Mouse (Mus musculus) MEL (cell line): ENCODE data around the gene Dpp4. TPM values are rescaled to one million over a fixed set of nuclear protein-coding genes. Genes with fewer than 3 reads are reported as not detected.

Experiments
- DNase-seq: peaks from one replicate; pipeline ENCODE4 v3.0.0; 2011; ENCODE audit warnings: low read depth, low spot score
- H3K27ac ChIP-seq: 2 replicates; pipeline ENCODE4 v1.5.1; 2012; ENCODE audit warnings: low read depth, mild to moderate bottlenecking, control low read depth, low read length, moderate library complexity; ENCODE audit not compliant: control insufficient read depth
- H3K27me3 ChIP-seq, 2 experiments: fragments of 150-350 bp in 1 of 2; sonication (generic) in 1 of 2; 2 replicates each; pipeline ENCODE4 v1.6.1; 2012; ENCODE audit warnings: low read length in 2 of 2, mild to moderate bottlenecking in 2 of 2, improper control_type of control experiment in 1 of 2, moderate library complexity in 1 of 2; ENCODE audit not compliant: insufficient read depth in 2 of 2, control insufficient read depth in 1 of 2
- H3K36me3 ChIP-seq, 2 experiments: 2 replicates each; pipeline ENCODE4 v1.6.1; 2012 to 2014; ENCODE audit warnings: low read length in 2 of 2, improper control_type of control experiment in 1 of 2, inconsistent platforms in 1 of 2, mild to moderate bottlenecking in 1 of 2; ENCODE audit not compliant: insufficient read depth in 2 of 2, control insufficient read depth in 1 of 2
- H3K4me1 ChIP-seq, 2 experiments: fragments of 150-350 bp in 1 of 2; sonication (generic) in 1 of 2; 2 replicates each; pipeline ENCODE4 v1.6.1; 2012; ENCODE audit warnings: low read length in 2 of 2, improper control_type of control experiment in 1 of 2, mild to moderate bottlenecking in 1 of 2; ENCODE audit not compliant: insufficient read depth in 2 of 2, control insufficient read depth in 1 of 2
- H3K4me3 ChIP-seq, 2 experiments: fragments of 150-350 bp in 1 of 2; sonication (generic) in 1 of 2; 2 replicates each; pipeline ENCODE4 v1.5.1; 2012; ENCODE audit warnings: low read depth in 2 of 2, low read length in 2 of 2, mild to moderate bottlenecking in 2 of 2, moderate library complexity in 2 of 2, control low read depth in 1 of 2, improper control_type of control experiment in 1 of 2; ENCODE audit not compliant: control insufficient read depth in 1 of 2, insufficient read depth in 1 of 2
- H3K79me2 ChIP-seq: 2 replicates; pipeline ENCODE4 v1.6.1; 2012; ENCODE audit warnings: mild to moderate bottlenecking, low read length, moderate library complexity; ENCODE audit not compliant: control insufficient read depth, poor library complexity, insufficient read depth
- H3K9ac ChIP-seq: 2 replicates; pipeline ENCODE4 v1.6.1; 2012; ENCODE audit warnings: low read depth, mild to moderate bottlenecking, control low read depth, low read length, moderate library complexity; ENCODE audit not compliant: control insufficient read depth, poor library complexity, severe bottlenecking
- H3K9me3 ChIP-seq: fragments of 150-350 bp; sonication (generic); replicated peaks from 2 replicates; pipeline ENCODE4 v1.6.1; 2012; ENCODE audit warnings: mild to moderate bottlenecking, low read length, improper control_type of control experiment, moderate library complexity; ENCODE audit not compliant: insufficient read depth
- BHLHE40 ChIP-seq: IDR thresholded peaks from 2 replicates; pipeline ENCODE4 v1.6.1; 2012; ENCODE audit warnings: low read depth, mild to moderate bottlenecking, inconsistent platforms, low read length, improper control_type of control experiment, borderline replicate concordance
- EP300 ChIP-seq, 2 experiments: IDR thresholded peaks; 2 replicates each; pipeline ENCODE4 v1.6.1; 2011; ENCODE audit warnings: improper control_type of control experiment in 2 of 2, low read length in 2 of 2, low read depth in 1 of 2, mild to moderate bottlenecking in 1 of 2
- ETS1 ChIP-seq: IDR thresholded peaks from 2 replicates; pipeline ENCODE4 v1.6.1; 2012; ENCODE audit warnings: low read depth, mild to moderate bottlenecking, inconsistent platforms, low read length, improper control_type of control experiment, moderate library complexity
- GABPA ChIP-seq: IDR thresholded peaks from 2 replicates; pipeline ENCODE4 v1.6.1; 2012; ENCODE audit warnings: low read depth, mild to moderate bottlenecking, inconsistent platforms, low read length, improper control_type of control experiment, moderate library complexity
- GATA1 ChIP-seq: IDR thresholded peaks from 2 replicates; pipeline ENCODE4 v1.6.1; 2011; ENCODE audit warnings: low read depth, low read length, improper control_type of control experiment
- HCFC1 ChIP-seq: IDR thresholded peaks from 2 replicates; pipeline ENCODE4 v1.6.1; 2012; ENCODE audit warnings: low read depth, mild to moderate bottlenecking, inconsistent platforms, low read length, improper control_type of control experiment, moderate library complexity
- MAX ChIP-seq: IDR thresholded peaks from 2 replicates; pipeline ENCODE4 v1.6.1; 2011; ENCODE audit warnings: low read length, improper control_type of control experiment
- MEF2A ChIP-seq: IDR thresholded peaks from 2 replicates; pipeline ENCODE4 v1.6.1; 2014; ENCODE audit warnings: low read depth, mild to moderate bottlenecking, inconsistent platforms, low read length, improper control_type of control experiment; ENCODE audit not compliant: poor library complexity, insufficient replicate concordance, severe bottlenecking; ENCODE audit errors: extremely low read depth
- MXI1 ChIP-seq: IDR thresholded peaks from 2 replicates; pipeline ENCODE4 v1.6.1; 2011; ENCODE audit warnings: mild to moderate bottlenecking, low read depth, low read length, improper control_type of control experiment
- MYB ChIP-seq: IDR thresholded peaks from 2 replicates; pipeline ENCODE4 v1.6.1; 2011; ENCODE audit warnings: mild to moderate bottlenecking, low read depth, low read length, improper control_type of control experiment
- MYC ChIP-seq: IDR thresholded peaks from 2 replicates; pipeline ENCODE4 v1.6.1; 2011; ENCODE audit warnings: low read depth, mild to moderate bottlenecking, low read length, improper control_type of control experiment, moderate library complexity
- NELFE ChIP-seq: IDR thresholded peaks from 2 replicates; pipeline ENCODE4 v1.6.1; 2011; ENCODE audit warnings: low read depth, low read length, improper control_type of control experiment
- NRF1 ChIP-seq: IDR thresholded peaks from 2 replicates; pipeline ENCODE4 v1.6.1; 2014; ENCODE audit warnings: low read depth, mild to moderate bottlenecking, inconsistent platforms, low read length, improper control_type of control experiment, moderate library complexity; ENCODE audit not compliant: poor library complexity, insufficient read depth, severe bottlenecking
- POLR2A ChIP-seq, 2 experiments: IDR thresholded peaks; 2 replicates each; pipeline ENCODE4 v1.6.1; 2011 to 2012; ENCODE audit warnings: low read length in 2 of 2, mild to moderate bottlenecking in 2 of 2, control low read depth in 1 of 2, improper control_type of control experiment in 1 of 2, low read depth in 1 of 2, moderate library complexity in 1 of 2; ENCODE audit not compliant: control insufficient read depth in 1 of 2, insufficient read depth in 1 of 2, poor library complexity in 1 of 2
- RCOR1 ChIP-seq: IDR thresholded peaks from 2 replicates; pipeline ENCODE4 v1.6.1; 2012; ENCODE audit warnings: low read depth, mild to moderate bottlenecking, inconsistent platforms, low read length, improper control_type of control experiment
- SIN3A ChIP-seq: IDR thresholded peaks from 2 replicates; pipeline ENCODE4 v1.6.1; 2012; ENCODE audit warnings: low read length, improper control_type of control experiment, inconsistent platforms
- SMC3 ChIP-seq: IDR thresholded peaks from 2 replicates; pipeline ENCODE4 v1.6.1; 2011; ENCODE audit warnings: low read depth, low read length, improper control_type of control experiment
- TAL1 ChIP-seq: IDR thresholded peaks from 2 replicates; pipeline ENCODE4 v1.6.1; 2012; ENCODE audit warnings: mild to moderate bottlenecking, inconsistent platforms, low read length, moderate library complexity, mixed read lengths
- TBP ChIP-seq: IDR thresholded peaks from 2 replicates; pipeline ENCODE4 v1.8.0; 2011; ENCODE audit warnings: low read depth, low read length, improper control_type of control experiment
- TCF12 ChIP-seq: IDR thresholded peaks from 2 replicates; pipeline ENCODE4 v1.6.1; 2014; ENCODE audit warnings: low read depth, mild to moderate bottlenecking, inconsistent platforms, low read length, improper control_type of control experiment, moderate library complexity
- UBTF ChIP-seq: IDR thresholded peaks from 2 replicates; pipeline ENCODE4 v1.6.1; 2012; ENCODE audit warnings: low read depth, mild to moderate bottlenecking, inconsistent platforms, low read length, improper control_type of control experiment, moderate library complexity, borderline replicate concordance; ENCODE audit not compliant: insufficient read depth
- USF1 ChIP-seq: IDR thresholded peaks from 2 replicates; pipeline ENCODE4 v1.6.1; 2014; ENCODE audit warnings: low read depth, mild to moderate bottlenecking, inconsistent platforms, low read length, improper control_type of control experiment, moderate library complexity
- USF2 ChIP-seq, 2 experiments: IDR thresholded peaks; 2 replicates each; pipeline ENCODE4 v1.6.1; 2011 to 2012; ENCODE audit warnings: improper control_type of control experiment in 2 of 2, low read length in 2 of 2, borderline replicate concordance in 1 of 2, inconsistent platforms in 1 of 2, low read depth in 1 of 2, mild to moderate bottlenecking in 1 of 2; ENCODE audit not compliant: insufficient read depth in 1 of 2
- ZC3H11A ChIP-seq: IDR thresholded peaks from 2 replicates; pipeline ENCODE4 v1.6.1; 2012; ENCODE audit warnings: low read depth, mild to moderate bottlenecking, inconsistent platforms, low read length, improper control_type of control experiment
- ZNF384 ChIP-seq: IDR thresholded peaks from 2 replicates; pipeline ENCODE4 v1.6.1; 2012; ENCODE audit warnings: low read depth, mild to moderate bottlenecking, inconsistent platforms, low read length, improper control_type of control experiment
- polyA plus RNA-seq, 2 experiments: library from polyadenylated mRNA; stranded (reverse) in 1 of 2; unstranded in 1 of 2; fragments of >175 nt in 1 of 2; fragments of >200 nt in 1 of 2; gene quantifications; 2 replicates each; pipeline versions ENCODE4 v1.2.1 to v1.2.4; 2012; ENCODE audit warnings: low replicate concordance in 2 of 2, low read depth in 1 of 2; ENCODE audit not compliant: insufficient read length in 2 of 2, insufficient read depth in 1 of 2, missing spikeins in 1 of 2
- total RNA-seq: library from RNA; depleted of rRNA; stranded (reverse); fragments of 300-350 nt; gene quantifications from 2 replicates; pipeline ENCODE4 v1.2.3, GENCODE M21; 2012

The Dpp4 gene
- total and polyA plus RNA-seq, 3 experiments = 40.4 to 99.1 (median 64.1) TPM

DNA sequence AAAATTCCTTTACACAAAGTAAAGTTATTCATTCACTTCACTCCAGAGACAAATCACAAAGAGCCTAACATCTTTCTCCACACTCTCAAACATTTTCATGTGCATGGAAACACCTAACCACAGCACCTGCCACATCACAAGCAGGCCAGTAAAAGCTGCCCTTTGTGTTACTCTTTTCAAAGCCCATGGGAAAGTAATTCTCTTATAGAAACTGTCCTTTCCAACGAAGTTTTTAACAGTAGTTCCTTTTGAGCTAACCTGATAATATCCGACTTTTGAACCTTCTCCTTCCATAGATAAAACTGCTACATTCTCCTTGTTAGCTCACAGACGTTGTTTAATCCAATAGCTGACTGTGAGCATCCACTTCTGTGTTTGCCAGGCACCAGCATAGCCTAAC is 21.7 kb downstream of the Dpp4 start:
- Histone ChIP-seq H3K9ac (peak overlapping the region; percentile 72), H3K4me1 (peaks cover 34 to 48% of the 10 kb centered on the region in 2 experiments), H3K27ac (peak overlapping the region; percentile 100), H3K36me3 (peaks cover 10 to 69% of the 10 kb centered on the region in 2 experiments)
- peak; percentile 75 for DNase-seq
- TF ChIP-seq MYB = peak; percentile 93
- peak; percentile 76 for TF ChIP-seq TCF12
- TF ChIP-seq TAL1 = peak; percentile 57; the same call in 1 of the 2 replicates
- TF ChIP-seq MYC = 0 out of 2 replicates have a peak, but pooled peaks have one; percentile 52
- no peak for TF ChIP-seq SMC3
- peak; percentile 75 to 90 for TF ChIP-seq EP300 (IDR thresholded peaks at IDR 0.05; ENCODE audit: low read depth in 1 of 2, low read length in 2 of 2)
- no peak for TF ChIP-seq MEF2A
- no peak for TF ChIP-seq MAX
- no peak for TF ChIP-seq BHLHE40
- TF ChIP-seq ETS1 = peak; percentile 32; the same call in 1 of the 2 replicates
- TF ChIP-seq UBTF = no peak
- TF ChIP-seq GATA1 = peak; percentile 84
- TF ChIP-seq, all 39 proteins: peak for 7
- Histone ChIP-seq H3K79me2 (peaks cover 18% of the 10 kb centered on the region), H3K27me3 (no peaks in the 10 kb centered on the region), H3K4me3 (no peak overlapping the region), H3K9me3 (no peaks in the 10 kb centered on the region)

DNA sequence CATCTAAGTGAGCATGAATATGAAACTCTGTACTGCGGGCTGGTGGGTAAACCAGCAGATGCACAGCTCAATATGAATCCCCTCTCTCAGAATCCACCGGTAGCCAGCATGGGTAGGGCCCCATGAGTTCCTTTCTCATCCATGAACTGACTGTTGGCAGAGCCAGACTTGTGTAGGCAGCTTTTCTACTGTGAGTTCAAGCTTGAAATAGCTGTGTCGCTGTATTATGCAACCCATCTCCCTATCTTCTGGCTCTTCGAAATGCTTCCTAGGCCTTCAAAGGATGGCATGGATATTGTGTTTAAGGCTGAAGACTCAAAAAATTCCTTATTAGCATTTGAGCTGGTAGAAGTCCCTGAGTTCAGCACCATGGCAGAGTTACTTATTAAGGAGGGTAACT is 23.2 kb downstream of the Dpp4 start:
- peaks cover 26 to 35% of the 10 kb centered on the region in 2 experiments for H3K4me1 ChIP-seq
- H3K79me2 ChIP-seq = peaks cover 11% of the 10 kb centered on the region
- no peak overlapping the region for H3K4me3 ChIP-seq
- peaks cover 10 to 56% of the 10 kb centered on the region in 2 experiments for H3K36me3 ChIP-seq
- no peaks in the 10 kb centered on the region for H3K27me3 ChIP-seq
- no peak for DNase-seq
- H3K9ac ChIP-seq = peak overlapping the region; percentile 27; the same call in 1 of the 2 replicates
- no peaks in the 10 kb centered on the region for H3K9me3 ChIP-seq
- H3K27ac ChIP-seq = peak overlapping the region; percentile 96
- TF ChIP-seq MEF2A = no peak
- no peak for TF ChIP-seq NRF1
- TF ChIP-seq MAX = no peak
- TF ChIP-seq MYC = no peak
- no peak for TF ChIP-seq TAL1
- no peak for TF ChIP-seq HCFC1
- no peak for TF ChIP-seq RCOR1
- no peak for TF ChIP-seq TBP
- TF ChIP-seq ZC3H11A = no peak
- TF ChIP-seq GABPA = no peak
- no peak for TF ChIP-seq MXI1
- no peak for TF ChIP-seq POLR2A (IDR thresholded peaks at IDR 0.05; ENCODE audit: control insufficient read depth in 1 of 2, insufficient read depth in 1 of 2, low read depth in 1 of 2, low read length in 2 of 2, poor library complexity in 1 of 2)
- TF ChIP-seq USF1 = no peak
- TF ChIP-seq ZNF384 = no peak
- TF ChIP-seq SIN3A = no peak
- TF ChIP-seq USF2 (IDR thresholded peaks at IDR 0.05; ENCODE audit: borderline replicate concordance in 1 of 2, insufficient read depth in 1 of 2, low read depth in 1 of 2, low read length in 2 of 2) = no peak
- TF ChIP-seq NELFE = no peak
- TF ChIP-seq, all 39 proteins: peak for 0
